Mouse (Mus musculus): Measurements from ENCODE around the gene Grm7. TPM values are rescaled to one million over a fixed set of nuclear protein-coding genes. Genes with fewer than 3 reads are reported as not detected.

The Grm7 gene
- polyA plus RNA-seq, 1 experiment from 2014 or later, result 1.4 TPM

DNA sequence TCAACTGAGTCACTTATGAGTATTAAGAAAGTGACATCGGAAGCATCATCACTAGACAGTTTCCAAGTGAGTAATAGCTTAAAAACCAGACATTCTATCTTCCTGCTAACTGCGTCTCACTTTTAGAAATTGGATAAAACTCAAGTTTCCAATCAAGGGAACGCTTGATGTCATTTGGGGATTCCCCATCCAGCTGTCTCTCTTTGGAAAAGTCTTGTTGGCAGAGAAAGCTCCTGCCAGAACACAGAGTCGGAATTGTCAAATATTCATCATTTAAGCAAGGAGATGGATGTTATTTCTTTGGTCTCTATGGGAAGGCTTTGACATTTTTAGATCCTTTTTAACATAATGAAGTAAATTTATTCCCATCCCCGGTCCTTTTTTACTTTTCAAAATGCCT lies 336.6 kb downstream of the Grm7 start:
- Histone ChIP-seq H3K27me3 (no peaks in the 10 kb centered on the region), H3K9ac (replicated peaks) (no peak overlapping the region), H3K4me3 (replicated peaks) (no peak overlapping the region), H3K36me3 (no peaks in the 10 kb centered on the region), H3K4me2 (no peak overlapping the region), H3K4me1 (replicated peaks) (no peaks in the 10 kb centered on the region), H3K27ac (no peak overlapping the region), H3K9me3 (no peaks in the 10 kb centered on the region)
- 82% methylated on average over 5 of the region's 5 CpGs for WGBS
- ATAC-seq (ENCODE audit: insufficient number of reproducible peaks, insufficient read depth, low FRiP score, low TSS enrichment, low read depth), result no peak

GRCm38 (mm10) chr6:111039099-111039498 lies 393.7 kb downstream of the Grm7 start:
- ATAC-seq (ENCODE audit: insufficient number of reproducible peaks, insufficient read depth, low FRiP score, low TSS enrichment, low read depth), result no peak
- no peak overlapping the region for H3K4me3 ChIP-seq (replicated peaks)
- no peaks in the 10 kb centered on the region for H3K9me3 ChIP-seq
- no peaks in the 10 kb centered on the region for H3K36me3 ChIP-seq
- 65% methylated on average over 2 of the region's 2 CpGs for WGBS
- no peak overlapping the region for H3K9ac ChIP-seq (replicated peaks)
- no peak overlapping the region for H3K27ac ChIP-seq
- no peaks in the 10 kb centered on the region for H3K4me1 ChIP-seq (replicated peaks)
- no peak overlapping the region for H3K4me2 ChIP-seq
- no peaks in the 10 kb centered on the region for H3K27me3 ChIP-seq

- no peak for ATAC-seq (ENCODE audit: insufficient number of reproducible peaks, insufficient read depth, low FRiP score, low TSS enrichment, low read depth)
- no peaks in the 10 kb centered on the region for H3K4me1 ChIP-seq (replicated peaks)
- no peaks in the 10 kb centered on the region for H3K27me3 ChIP-seq
- H3K4me3 ChIP-seq (replicated peaks), result no peak overlapping the region
- no peak overlapping the region for H3K27ac ChIP-seq
- H3K9ac ChIP-seq (replicated peaks), result no peak overlapping the region
- H3K36me3 ChIP-seq, result no peaks in the 10 kb centered on the region
- no peak overlapping the region for H3K4me2 ChIP-seq
- H3K9me3 ChIP-seq, result no peaks in the 10 kb centered on the region
- WGBS, result 52% methylated on average over 2 of the region's 2 CpGs
Measured at GRCm38 (mm10) chr6:111045896-111046295, 400.5 kb downstream of the Grm7 start.

DNA sequence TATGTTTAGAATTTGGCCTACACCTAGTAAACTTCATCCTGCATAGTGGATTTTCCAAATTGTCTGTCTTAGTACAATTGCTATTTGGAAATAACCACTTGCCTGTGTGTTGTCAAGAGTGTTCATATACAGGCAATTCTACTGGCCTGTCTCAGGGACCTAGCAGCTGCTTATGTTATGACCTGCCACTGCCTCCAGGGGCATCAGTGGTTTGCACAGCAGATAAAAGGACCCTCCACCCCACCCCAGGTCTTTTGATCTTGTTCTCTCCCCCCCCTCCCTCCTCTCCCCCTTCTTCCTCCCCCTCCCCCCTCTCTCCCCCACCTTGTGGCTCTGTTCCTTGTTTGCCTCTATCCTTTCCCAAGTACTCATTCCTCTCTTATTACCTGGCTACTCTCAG lies 403.9 kb downstream of the Grm7 start:
- H3K4me1 ChIP-seq (replicated peaks), result no peaks in the 10 kb centered on the region
- H3K27me3 ChIP-seq, result no peaks in the 10 kb centered on the region
- no peak overlapping the region for H3K9ac ChIP-seq (replicated peaks)
- H3K9me3 ChIP-seq, result no peaks in the 10 kb centered on the region
- ATAC-seq (ENCODE audit: insufficient number of reproducible peaks, insufficient read depth, low FRiP score, low TSS enrichment, low read depth), result no peak
- H3K36me3 ChIP-seq, result no peaks in the 10 kb centered on the region
- H3K4me2 ChIP-seq, result no peak overlapping the region
- no peak overlapping the region for H3K27ac ChIP-seq
- no peak overlapping the region for H3K4me3 ChIP-seq (replicated peaks)

GRCm38 (mm10) chr6:111054001-111054975 lies 408.9 kb downstream of the Grm7 start:
- H3K9me3 ChIP-seq, result no peaks in the 10 kb centered on the region
- no peak overlapping the region for H3K27ac ChIP-seq
- no peak overlapping the region for H3K4me2 ChIP-seq
- no peak overlapping the region for H3K9ac ChIP-seq (replicated peaks)
- H3K4me3 ChIP-seq (replicated peaks), result no peak overlapping the region
- no peaks in the 10 kb centered on the region for H3K36me3 ChIP-seq
- WGBS, result 72% methylated on average over 7 of the region's 7 CpGs
- H3K27me3 ChIP-seq, result no peaks in the 10 kb centered on the region
- no peak for ATAC-seq (ENCODE audit: insufficient number of reproducible peaks, insufficient read depth, low FRiP score, low TSS enrichment, low read depth)
- H3K4me1 ChIP-seq (replicated peaks), result no peaks in the 10 kb centered on the region

- no peaks in the 10 kb centered on the region for H3K27me3 ChIP-seq
- H3K36me3 ChIP-seq, result no peaks in the 10 kb centered on the region
- 83% methylated on average over 3 of the region's 3 CpGs for WGBS
- no peak for ATAC-seq (ENCODE audit: insufficient number of reproducible peaks, insufficient read depth, low FRiP score, low TSS enrichment, low read depth)
- H3K27ac ChIP-seq, result no peak overlapping the region
- no peak overlapping the region for H3K4me3 ChIP-seq (replicated peaks)
- no peak overlapping the region for H3K4me2 ChIP-seq
- no peak overlapping the region for H3K9ac ChIP-seq (replicated peaks)
- no peaks in the 10 kb centered on the region for H3K9me3 ChIP-seq
- H3K4me1 ChIP-seq (replicated peaks), result no peaks in the 10 kb centered on the region
Measured at GRCm38 (mm10) chr6:111057798-111058197, 412.4 kb downstream of the Grm7 start.

DNA sequence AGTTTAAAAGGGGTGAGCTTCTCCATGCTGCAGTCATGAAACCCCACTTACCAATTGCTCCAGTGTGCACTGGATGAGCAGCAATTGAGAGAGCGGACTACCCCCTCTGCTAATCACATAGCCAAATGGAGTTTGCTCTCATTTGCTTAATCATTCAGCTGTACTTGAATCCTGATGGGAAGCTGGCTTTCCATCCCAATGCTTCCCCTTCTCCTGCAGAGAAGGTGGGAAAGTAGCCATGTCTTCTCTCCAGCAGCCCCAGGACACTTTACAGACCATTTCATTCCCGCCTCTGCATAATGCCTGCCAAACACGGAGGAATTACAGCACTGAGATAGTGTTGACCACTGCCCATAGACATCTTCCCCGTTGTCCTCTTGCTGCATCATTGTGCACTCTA lies 414.6 kb downstream of the Grm7 start:
- Histone ChIP-seq H3K27me3 (no peaks in the 10 kb centered on the region), H3K4me2 (no peak overlapping the region), H3K4me1 (replicated peaks) (no peaks in the 10 kb centered on the region), H3K36me3 (no peaks in the 10 kb centered on the region), H3K27ac (no peak overlapping the region), H3K4me3 (replicated peaks) (no peak overlapping the region), H3K9ac (replicated peaks) (no peak overlapping the region), H3K9me3 (no peaks in the 10 kb centered on the region)
- ATAC-seq (ENCODE audit: insufficient number of reproducible peaks, insufficient read depth, low FRiP score, low TSS enrichment, low read depth), result no peak
- 69% methylated on average over 4 of the region's 4 CpGs for WGBS

DNA sequence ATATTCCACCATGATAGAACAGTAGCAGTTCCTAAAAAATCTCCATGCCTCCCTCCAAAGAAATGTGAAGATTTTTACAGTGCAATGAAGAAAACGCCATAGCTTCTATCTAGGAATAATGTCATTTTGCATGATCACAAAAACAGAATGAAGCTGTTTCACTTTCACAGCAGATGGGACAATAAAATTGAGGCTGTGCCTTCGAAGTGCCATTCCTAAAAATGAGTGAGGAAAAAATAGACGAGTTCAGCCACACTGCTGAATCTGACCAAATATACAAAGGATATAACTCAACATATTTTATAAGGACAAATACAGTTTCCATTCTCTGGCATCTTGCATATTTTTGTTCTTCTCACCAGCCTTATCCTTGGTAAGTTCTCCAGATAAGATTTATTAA lies 439.2 kb downstream of the Grm7 start:
- no peak for ATAC-seq (ENCODE audit: insufficient number of reproducible peaks, insufficient read depth, low FRiP score, low TSS enrichment, low read depth)

GRCm38 (mm10) chr6:111094818-111095217 lies 449.4 kb downstream of the Grm7 start:
- Histone ChIP-seq H3K9ac (replicated peaks) (no peak overlapping the region), H3K27me3 (no peaks in the 10 kb centered on the region), H3K27ac (no peak overlapping the region), H3K4me3 (replicated peaks) (no peak overlapping the region), H3K36me3 (no peaks in the 10 kb centered on the region), H3K4me2 (no peak overlapping the region), H3K9me3 (no peaks in the 10 kb centered on the region), H3K4me1 (replicated peaks) (no peaks in the 10 kb centered on the region)
- no peak for ATAC-seq (ENCODE audit: insufficient number of reproducible peaks, insufficient read depth, low FRiP score, low TSS enrichment, low read depth)
- 73% methylated on average over 1 of the region's 1 CpGs for WGBS

More for the DNA sequence above, 439.2 kb downstream of the Grm7 start:
- Histone ChIP-seq H3K9me3 (no peaks in the 10 kb centered on the region), H3K4me1 (replicated peaks) (no peaks in the 10 kb centered on the region), H3K27ac (no peak overlapping the region), H3K36me3 (no peaks in the 10 kb centered on the region), H3K9ac (replicated peaks) (no peak overlapping the region), H3K4me3 (replicated peaks) (no peak overlapping the region), H3K4me2 (no peak overlapping the region), H3K27me3 (no peaks in the 10 kb centered on the region)
- 84% methylated on average over 3 of the region's 3 CpGs for WGBS

- H3K4me3 ChIP-seq (replicated peaks), result no peak overlapping the region
- no peak overlapping the region for H3K4me2 ChIP-seq
- 79% methylated on average over 1 of the region's 1 CpGs for WGBS
- H3K9me3 ChIP-seq, result no peaks in the 10 kb centered on the region
- H3K4me1 ChIP-seq (replicated peaks), result no peaks in the 10 kb centered on the region
- H3K27ac ChIP-seq, result no peak overlapping the region
- no peak overlapping the region for H3K9ac ChIP-seq (replicated peaks)
- H3K36me3 ChIP-seq, result no peaks in the 10 kb centered on the region
- H3K27me3 ChIP-seq, result no peaks in the 10 kb centered on the region
- ATAC-seq (ENCODE audit: insufficient number of reproducible peaks, insufficient read depth, low FRiP score, low TSS enrichment, low read depth), result no peak
Measured at GRCm38 (mm10) chr6:111105485-111105884, 460.1 kb downstream of the Grm7 start.

GRCm38 (mm10) chr6:111161037-111161436 lies 515.7 kb downstream of the Grm7 start:
- Histone ChIP-seq H3K9me3 (no peaks in the 10 kb centered on the region), H3K27me3 (no peaks in the 10 kb centered on the region), H3K4me3 (replicated peaks) (no peak overlapping the region), H3K27ac (no peak overlapping the region), H3K36me3 (no peaks in the 10 kb centered on the region), H3K9ac (replicated peaks) (no peak overlapping the region), H3K4me1 (replicated peaks) (no peaks in the 10 kb centered on the region), H3K4me2 (no peak overlapping the region)
- 67% methylated on average over 1 of the region's 1 CpGs for WGBS
- no peak for ATAC-seq (ENCODE audit: insufficient number of reproducible peaks, insufficient read depth, low FRiP score, low TSS enrichment, low read depth)

DNA sequence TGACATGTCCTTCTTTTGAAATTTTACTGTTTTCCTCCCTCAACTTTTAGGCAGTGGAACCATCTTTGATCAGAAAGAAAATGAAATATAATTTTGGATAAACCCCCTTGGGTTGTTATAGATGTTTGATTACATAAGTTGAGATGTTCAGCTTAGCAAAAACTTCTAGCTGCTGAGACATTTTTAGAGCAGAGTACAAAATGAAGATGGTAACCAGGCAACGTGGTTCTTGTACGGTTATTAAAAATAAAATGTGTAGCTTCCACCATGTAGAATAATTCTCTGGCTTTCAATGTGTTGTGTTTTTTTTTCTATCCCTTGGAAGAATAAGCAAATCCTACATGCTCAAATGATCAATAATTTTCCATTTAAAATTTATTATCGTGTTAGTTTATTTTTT lies 550.0 kb downstream of the Grm7 start:
- H3K9ac ChIP-seq (replicated peaks), result no peak overlapping the region
- no peaks in the 10 kb centered on the region for H3K9me3 ChIP-seq
- no peak overlapping the region for H3K4me2 ChIP-seq
- H3K4me3 ChIP-seq (replicated peaks), result no peak overlapping the region
- no peak overlapping the region for H3K27ac ChIP-seq
- ATAC-seq (ENCODE audit: insufficient number of reproducible peaks, insufficient read depth, low FRiP score, low TSS enrichment, low read depth), result no peak
- 92% methylated on average over 3 of the region's 3 CpGs for WGBS
- no peaks in the 10 kb centered on the region for H3K36me3 ChIP-seq
- no peaks in the 10 kb centered on the region for H3K27me3 ChIP-seq
- no peaks in the 10 kb centered on the region for H3K4me1 ChIP-seq (replicated peaks)

Data from limb, embryonic 12.5 days (tissue).